Mouse (Mus musculus) left cerebral cortex, adult 18-20 months (tissue): ENCODE data around the gene Kif14. TPM values are rescaled to one million over a fixed set of nuclear protein-coding genes. Genes with fewer than 3 reads are reported as not detected.
"Not testable (repeated sequence)": the region's sequence is repeated elsewhere in the genome, so short reads cannot be mapped to it uniquely, and the experiment has no call there.

Source experiments
- DNase-seq, 2 experiments: peaks; one replicate each; pipeline ENCODE4 v3.0.0; 2021 to 2022; ENCODE audit warnings: low spot score in 2 of 2, mixed read lengths in 1 of 2
- total RNA-seq, 2 experiments: library from RNA; stranded (reverse); gene quantifications; 2 replicates each; pipeline ENCODE4 v1.2.3; 2021

Kif14 gene
- total RNA-seq, 2 experiments from 2014 or later = 0.14 to 0.23 TPM

GRCm38 (mm10) chr1:136470471-136470870, 4.3 kb downstream of the Kif14 start:
- DNase-seq = no peak

DNA sequence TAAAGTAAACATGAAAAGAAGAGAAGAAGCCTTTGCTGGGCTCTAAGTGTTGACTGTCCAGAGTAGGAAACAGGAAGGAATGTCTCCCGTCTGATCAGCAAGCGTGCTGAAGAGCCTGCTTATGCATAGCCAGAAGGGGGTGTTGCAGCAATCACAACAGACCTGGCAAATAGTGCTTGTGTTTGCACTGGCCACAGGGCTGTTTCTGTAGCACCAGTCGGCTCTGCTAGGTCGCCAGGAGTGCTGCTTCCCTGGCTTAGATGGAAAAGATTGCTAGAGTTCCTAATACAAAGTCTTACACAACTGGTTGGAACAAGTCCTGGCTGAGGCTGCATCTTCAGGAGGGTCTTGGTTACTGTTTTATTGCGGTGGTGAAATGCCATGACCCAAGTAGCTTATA, 25.5 kb downstream of the Kif14 start:
- no peak for DNase-seq

DNA sequence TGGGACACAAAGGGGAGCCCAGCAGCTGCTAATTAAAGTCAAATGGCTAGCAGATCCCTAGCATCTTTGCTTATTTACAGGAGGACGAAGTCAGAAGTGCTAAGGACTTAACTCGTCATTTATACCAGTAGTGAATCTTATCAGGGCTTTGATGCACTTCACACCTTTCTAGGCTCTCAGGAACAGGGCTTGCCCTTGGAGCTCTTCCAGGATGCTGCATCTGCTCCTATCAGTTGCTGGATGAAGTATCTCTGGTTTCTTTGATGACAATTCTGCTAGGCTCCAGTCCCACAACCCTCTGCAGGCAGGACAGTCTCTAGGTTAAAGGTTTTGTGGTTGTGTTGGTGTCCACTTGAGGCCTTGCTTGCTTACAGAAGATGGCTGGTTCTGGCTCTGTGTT, 26.1 kb downstream of the Kif14 start:
- DNase-seq = no peak

GRCm38 (mm10) chr1:136499317-136499716, 33.2 kb downstream of the Kif14 start:
- no peak for DNase-seq

GRCm38 (mm10) chr1:136502936-136503335, 36.8 kb downstream of the Kif14 start:
- no peak for DNase-seq

DNA sequence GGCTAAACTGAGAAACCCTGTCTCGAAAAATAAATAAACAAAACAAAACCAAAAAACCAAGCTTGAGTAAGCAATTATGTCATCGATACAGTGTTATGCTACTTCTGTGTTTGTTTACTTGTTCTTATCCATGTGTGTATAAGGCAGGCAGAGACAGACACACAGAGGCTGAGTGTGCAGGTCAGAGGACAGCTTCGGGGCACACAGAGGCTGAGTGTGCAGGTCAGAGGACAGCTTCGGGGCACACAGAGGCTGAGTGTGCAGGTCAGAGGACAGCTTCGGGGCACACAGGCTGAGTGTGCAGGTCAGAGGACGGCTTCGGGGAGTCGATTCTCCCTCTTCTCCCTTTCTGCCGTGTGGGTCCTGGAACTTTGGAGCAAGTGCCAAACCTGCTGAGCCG, 40.1 kb downstream of the Kif14 start:
- DNase-seq = not testable (repeated sequence)

DNA sequence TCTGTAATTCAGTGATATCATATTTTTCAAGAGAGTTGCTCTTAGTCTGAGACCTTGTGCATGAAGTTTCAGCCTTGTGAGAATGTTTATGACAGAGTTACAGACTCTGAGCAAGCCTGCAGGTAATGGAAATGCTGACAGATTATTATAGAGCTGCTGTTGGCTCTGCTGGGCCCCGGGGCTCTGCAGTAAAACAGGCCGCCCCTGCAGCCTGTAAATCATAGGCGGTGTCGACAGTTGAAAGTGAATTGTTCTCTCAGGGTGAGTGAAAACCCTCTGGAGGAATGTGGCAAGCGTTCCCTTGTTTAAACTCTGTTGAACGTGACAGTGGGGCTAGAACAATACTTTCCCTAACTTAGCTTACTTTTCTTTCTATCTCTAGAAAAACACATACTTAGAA, 46.2 kb downstream of the Kif14 start:
- no peak for DNase-seq

- no peak for DNase-seq
Measured at GRCm38 (mm10) chr1:136513181-136513580, 47.0 kb downstream of the Kif14 start.

DNA sequence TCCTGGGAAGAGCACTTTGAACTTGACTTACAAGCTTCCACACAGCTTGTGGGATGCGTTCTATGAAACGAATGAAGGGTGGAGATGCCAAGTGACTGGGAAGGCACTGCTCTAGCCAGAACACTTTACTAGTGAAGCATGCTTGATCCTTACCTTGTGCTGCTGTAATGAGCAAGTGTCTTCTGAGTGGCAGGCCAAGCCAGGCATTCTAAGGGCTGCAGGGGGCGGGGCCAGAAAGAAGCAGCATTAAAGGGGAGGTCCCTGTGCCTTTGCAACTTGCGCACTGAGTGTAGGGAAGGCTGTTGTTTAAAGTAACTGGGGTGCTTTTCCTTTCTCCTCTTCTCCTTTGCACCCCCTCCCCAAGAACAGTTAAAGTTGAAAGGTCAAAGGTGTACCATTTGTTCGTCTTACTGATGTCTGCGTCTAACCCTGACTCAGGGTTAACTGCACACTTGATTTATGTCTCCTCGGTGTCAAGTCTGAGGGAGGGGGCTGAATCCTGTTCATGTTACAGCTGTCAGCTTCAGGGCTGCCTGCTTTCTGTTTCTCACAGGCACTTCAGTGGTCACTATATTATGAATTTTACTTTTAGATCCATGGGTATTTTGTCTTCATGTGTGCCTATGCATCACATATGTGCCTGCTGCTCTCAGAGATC, 52.7 kb downstream of the Kif14 start:
- no peak for DNase-seq

GRCm38 (mm10) chr1:136521363-136521937, 55.3 kb downstream of the Kif14 start:
- peak; percentile 77 to 80 for DNase-seq

- DNase-seq = peak; percentile 59 to 74
Measured at GRCm38 (mm10) chr1:136524917-136525316, 58.8 kb downstream of the Kif14 start.

DNA sequence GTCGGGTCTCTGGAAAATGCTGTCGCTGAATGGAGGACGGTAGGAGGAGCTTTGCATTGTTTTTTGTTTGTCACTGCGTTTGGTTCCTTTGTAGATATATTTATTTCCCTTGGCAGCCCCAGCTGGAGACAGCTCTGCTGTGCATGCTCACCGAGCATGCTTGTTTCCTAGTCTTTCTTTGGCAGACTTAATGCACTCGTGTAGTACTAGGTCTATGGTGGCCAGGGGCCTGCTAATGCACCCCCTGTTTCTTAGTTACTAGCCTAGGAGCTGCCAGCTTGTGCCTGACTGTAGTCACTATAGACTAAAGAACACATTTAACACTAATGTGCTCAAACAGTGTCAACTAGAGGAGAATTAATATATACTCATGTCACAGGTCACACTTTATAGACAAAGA, 59.7 kb downstream of the Kif14 start:
- DNase-seq = no peak

GRCm38 (mm10) chr1:136527163-136527562, 61.0 kb downstream of the Kif14 start:
- DNase-seq = peak; percentile 19 to 53

- no peak for DNase-seq
Measured at GRCm38 (mm10) chr1:136532556-136532955, 66.4 kb downstream of the Kif14 start.

DNA sequence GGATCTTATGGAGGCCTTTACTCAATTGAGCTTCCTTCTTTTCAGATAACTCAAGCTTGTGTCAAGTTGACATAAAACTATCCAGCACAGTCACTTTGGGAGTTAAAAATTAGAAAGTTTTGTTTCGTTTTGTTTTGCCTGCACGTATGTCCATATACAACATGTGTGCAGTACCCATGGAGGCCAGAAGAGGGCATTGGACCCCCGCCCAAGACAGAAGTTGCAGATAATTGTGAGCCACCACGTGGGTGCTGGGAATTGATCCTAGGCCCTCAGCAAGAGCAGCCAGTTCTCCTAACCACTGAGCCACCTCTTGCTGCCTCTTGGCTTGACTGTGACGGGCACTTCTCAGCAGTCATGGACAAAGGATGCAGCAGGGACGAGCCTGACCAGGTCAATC, 70.8 kb downstream of the Kif14 start:
- DNase-seq = no peak

- no peak for DNase-seq
Measured at GRCm38 (mm10) chr1:136538247-136538646, 72.1 kb downstream of the Kif14 start.

DNA sequence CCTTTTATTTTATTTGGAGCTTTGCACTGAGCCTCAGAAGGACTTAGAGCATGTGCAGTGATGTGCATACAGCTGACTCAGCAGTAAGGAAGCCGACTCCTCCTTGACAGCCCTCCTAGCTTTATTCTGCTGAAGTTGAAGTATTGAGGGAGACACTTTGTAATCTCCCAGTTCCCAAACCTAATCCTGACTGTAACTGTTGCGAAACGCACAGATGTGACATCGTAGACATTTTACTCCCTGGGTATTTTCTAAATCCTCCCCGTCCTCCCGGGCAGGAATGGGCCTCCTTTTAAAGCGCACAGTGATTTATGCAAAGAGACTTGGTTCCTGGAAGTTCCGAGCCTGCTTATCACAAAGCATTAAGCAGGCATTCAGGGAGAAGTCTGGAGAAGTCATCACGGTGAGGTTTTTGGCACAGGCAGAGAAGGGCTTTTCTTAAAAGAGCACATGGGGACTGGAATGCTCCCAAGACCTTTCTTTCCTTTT, 74.3 kb downstream of the Kif14 start:
- no peak for DNase-seq

DNA sequence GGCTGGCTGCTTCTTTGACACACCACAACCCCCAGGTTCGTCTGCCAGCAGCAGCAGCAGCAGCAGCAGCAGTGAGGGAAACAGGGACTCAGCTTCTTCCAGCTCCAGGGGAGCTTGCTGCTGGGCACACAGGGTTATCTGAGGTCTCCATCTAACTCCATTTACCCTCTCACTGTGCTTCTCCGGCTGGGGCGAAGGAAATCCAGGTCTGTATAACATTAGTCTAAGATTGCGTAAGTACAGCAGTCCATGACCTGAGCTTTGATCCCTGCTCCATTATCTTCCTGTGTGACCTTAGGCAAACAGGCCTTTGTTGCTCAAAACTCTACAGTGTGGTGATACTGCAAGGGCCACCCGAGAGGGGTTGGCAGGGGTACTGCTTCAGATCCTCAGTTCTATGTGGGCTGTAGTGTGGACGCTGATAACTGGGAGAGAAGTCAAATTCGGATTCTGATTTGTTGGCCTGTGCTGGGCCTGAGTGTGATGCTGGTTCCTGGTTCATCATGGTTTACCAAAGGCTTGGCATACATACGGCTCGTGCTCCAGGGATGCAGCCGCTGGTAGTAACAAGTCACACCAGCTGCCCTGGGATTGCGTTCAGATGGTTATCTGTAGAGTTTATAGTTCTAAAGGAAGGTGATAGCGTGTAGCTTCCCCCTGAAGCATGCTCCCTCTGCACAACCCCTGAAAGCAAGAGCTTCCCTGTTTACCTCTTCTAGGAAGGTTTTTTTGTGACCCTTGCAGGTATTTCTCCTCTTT, 75.7 kb downstream of the Kif14 start:
- DNase-seq = no peak

DNA sequence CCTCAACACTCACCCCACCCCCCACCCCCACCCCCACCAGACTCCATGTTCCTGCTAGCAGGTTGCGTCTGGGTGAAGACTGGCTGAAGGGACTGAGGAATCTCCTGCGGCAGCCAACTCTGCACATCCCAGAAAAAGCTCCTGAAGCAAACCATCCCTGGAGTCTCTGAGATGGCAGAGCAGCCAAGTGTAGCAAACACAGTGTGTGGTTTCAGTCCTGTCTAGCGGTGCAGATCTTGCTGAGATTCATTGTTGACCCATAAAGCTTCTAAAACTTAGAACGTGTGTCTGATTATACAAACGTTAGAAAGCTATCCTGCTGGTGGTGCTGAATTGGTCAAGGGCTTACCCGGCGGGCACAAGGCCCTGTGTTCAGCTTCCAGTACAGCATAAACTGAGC, 77.8 kb downstream of the Kif14 start:
- DNase-seq = no peak

- no peak for DNase-seq
Measured at GRCm38 (mm10) chr1:136547068-136547467, 80.9 kb downstream of the Kif14 start.

DNA sequence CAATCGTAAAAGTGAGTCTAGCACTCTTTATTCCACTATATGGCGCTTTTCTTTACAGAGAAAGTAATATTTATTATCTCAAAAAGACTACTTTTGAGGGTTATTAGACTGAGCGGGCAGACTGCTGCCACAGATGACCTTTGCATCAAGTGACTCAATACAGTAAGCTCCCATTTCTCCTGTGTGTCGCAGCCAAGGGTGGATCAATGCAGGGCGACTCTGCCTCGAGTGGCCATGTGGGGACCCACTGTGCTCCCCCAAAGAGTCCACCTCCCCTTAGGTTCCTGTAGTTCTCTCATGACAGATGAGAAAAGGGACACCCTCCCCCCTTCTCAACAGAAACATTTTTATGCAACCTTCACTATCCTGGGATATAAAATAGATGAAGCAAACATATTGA, 84.1 kb downstream of the Kif14 start:
- DNase-seq = no peak

DNA sequence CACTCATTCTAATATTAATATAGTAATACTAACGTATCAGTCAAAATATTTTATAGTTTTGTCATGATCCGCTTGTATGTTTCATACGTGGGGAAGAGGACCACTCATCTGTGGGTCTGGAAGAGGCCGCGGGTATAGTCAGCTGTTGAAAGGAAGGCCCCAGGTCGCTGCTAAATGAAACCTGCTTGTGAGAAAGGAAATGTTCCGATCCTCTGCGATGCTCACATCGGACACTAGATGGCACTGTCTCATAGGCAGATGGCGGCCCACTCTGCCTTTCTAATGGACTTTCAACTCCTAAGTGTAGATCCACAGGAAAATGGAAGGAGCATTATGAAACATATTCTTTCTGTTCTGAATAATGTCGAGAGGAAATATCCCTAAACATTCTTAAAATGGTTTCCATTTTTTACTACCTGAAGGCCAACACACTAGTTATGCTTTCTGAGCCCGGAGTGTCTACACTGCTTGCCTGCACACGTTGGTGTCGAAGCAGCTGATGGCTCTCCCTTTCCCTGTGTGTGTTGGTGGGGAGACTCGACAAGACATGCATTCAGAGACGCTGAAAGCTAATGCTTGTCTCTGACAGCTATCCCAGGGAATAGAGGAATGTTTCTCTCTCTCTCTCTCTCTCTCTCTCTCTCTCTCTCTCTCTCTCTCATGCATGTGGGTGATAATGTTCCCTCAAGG, 84.9 kb downstream of the Kif14 start:
- peak; percentile 87 to 91 for DNase-seq
